Mouse (Mus musculus): ENCODE measurements at regions not wholly inside any gene's neighbourhood (a gene's known extent, or its start where the extent isn't known, plus 50 kb on each side); places are given as distances from the start of the nearest gene placed in this dataset.

- Histone ChIP-seq H3K4me1 (replicated peaks; ENCODE audit: control insufficient read depth, insufficient read depth) (no peaks in the 10 kb centered on the region), H3K27ac (replicated peaks) (no peak overlapping the region), H3K4me2 (replicated peaks; ENCODE audit: low read depth) (no peak overlapping the region), H3K9me3 (ENCODE audit: control insufficient read depth, low read length) (no peaks in the 10 kb centered on the region), H3K4me3 (ENCODE audit: low read depth, low read length) (no peak overlapping the region), H3K27me3 (ENCODE audit: control insufficient read depth, insufficient read depth, low read length) (no peaks in the 10 kb centered on the region), H3K36me3 (ENCODE audit: control insufficient read depth, insufficient read depth, low read length) (no peaks in the 10 kb centered on the region), H3K9ac (ENCODE audit: low read length) (no peak overlapping the region)
- TF ChIP-seq CTCF (IDR thresholded peaks at IDR 0.05; ENCODE audit: low read depth), result no peak
- no peak for TF ChIP-seq EP300 (optimal IDR thresholded peaks at IDR 0.05)
- DNase-seq (ENCODE audit: low spot score) (no peak), ATAC-seq (ENCODE audit: low FRiP score, low TSS enrichment) (no peak)
- WGBS, result 36% methylated on average over 3 of the region's 3 CpGs
Observed at GRCm38 (mm10) chr3:18905769-18906168, 722.7 kb downstream of the 1700064H15Rik start.

- Histone ChIP-seq H3K36me3 (ENCODE audit: control insufficient read depth, insufficient read depth, low read length) (no peaks in the 10 kb centered on the region), H3K4me2 (replicated peaks; ENCODE audit: low read depth) (no peak overlapping the region), H3K4me3 (ENCODE audit: low read depth, low read length) (no peak overlapping the region), H3K27me3 (ENCODE audit: control insufficient read depth, insufficient read depth, low read length) (no peaks in the 10 kb centered on the region), H3K9me3 (ENCODE audit: control insufficient read depth, low read length) (no peaks in the 10 kb centered on the region), H3K4me1 (replicated peaks; ENCODE audit: control insufficient read depth, insufficient read depth) (no peaks in the 10 kb centered on the region), H3K27ac (replicated peaks) (no peak overlapping the region), H3K9ac (ENCODE audit: low read length) (no peak overlapping the region)
- ATAC-seq (ENCODE audit: low FRiP score, low TSS enrichment) (no peak), DNase-seq (ENCODE audit: low spot score) (no peak)
- TF ChIP-seq CTCF (IDR thresholded peaks at IDR 0.05; ENCODE audit: low read depth) (no peak), EP300 (optimal IDR thresholded peaks at IDR 0.05) (no peak)
- 30% methylated on average over 5 of the region's 5 CpGs for WGBS
Observed at GRCm38 (mm10) chr3:18906210-18906609, 722.3 kb downstream of the 1700064H15Rik start.

GRCm38 (mm10) chr3:18908737-18909136, 719.7 kb downstream of the 1700064H15Rik start:
- Histone ChIP-seq H3K9me3 (ENCODE audit: control insufficient read depth, low read length) (no peaks in the 10 kb centered on the region), H3K4me3 (ENCODE audit: low read depth, low read length) (no peak overlapping the region), H3K4me1 (replicated peaks; ENCODE audit: control insufficient read depth, insufficient read depth) (no peaks in the 10 kb centered on the region), H3K9ac (ENCODE audit: low read length) (no peak overlapping the region), H3K27ac (replicated peaks) (no peak overlapping the region), H3K4me2 (replicated peaks; ENCODE audit: low read depth) (no peak overlapping the region), H3K27me3 (ENCODE audit: control insufficient read depth, insufficient read depth, low read length) (no peaks in the 10 kb centered on the region), H3K36me3 (ENCODE audit: control insufficient read depth, insufficient read depth, low read length) (no peaks in the 10 kb centered on the region)
- TF ChIP-seq CTCF (IDR thresholded peaks at IDR 0.05; ENCODE audit: low read depth) (no peak), EP300 (optimal IDR thresholded peaks at IDR 0.05) (no peak)
- no peak for ATAC-seq (ENCODE audit: low FRiP score, low TSS enrichment)
- DNase-seq (ENCODE audit: low spot score), result no peak
- WGBS, result 84% methylated on average over 1 of the region's 1 CpGs

GRCm38 (mm10) chr3:18928401-18929104, 699.9 kb downstream of the 1700064H15Rik start:
- ATAC-seq (ENCODE audit: low FRiP score, low TSS enrichment), result no peak
- TF ChIP-seq CTCF (IDR thresholded peaks at IDR 0.05; ENCODE audit: low read depth) (no peak), EP300 (optimal IDR thresholded peaks at IDR 0.05) (no peak)
- H3K4me3 ChIP-seq (ENCODE audit: low read depth, low read length), result no peak overlapping the region
- no peak overlapping the region for H3K9ac ChIP-seq (ENCODE audit: low read length)
- DNase-seq (ENCODE audit: low spot score), result no peak
- no peaks in the 10 kb centered on the region for H3K9me3 ChIP-seq (ENCODE audit: control insufficient read depth, low read length)
- no peak overlapping the region for H3K4me2 ChIP-seq (replicated peaks; ENCODE audit: low read depth)
- H3K36me3 ChIP-seq (ENCODE audit: control insufficient read depth, insufficient read depth, low read length), result no peaks in the 10 kb centered on the region
- WGBS, result 86% methylated on average over 3 of the region's 3 CpGs
- H3K27me3 ChIP-seq (ENCODE audit: control insufficient read depth, insufficient read depth, low read length), result no peaks in the 10 kb centered on the region
- no peaks in the 10 kb centered on the region for H3K4me1 ChIP-seq (replicated peaks; ENCODE audit: control insufficient read depth, insufficient read depth)
- H3K27ac ChIP-seq (replicated peaks), result no peak overlapping the region

- 85% methylated on average over 3 of the region's 3 CpGs for WGBS
- ATAC-seq (ENCODE audit: low FRiP score, low TSS enrichment), result no peak
- H3K9ac ChIP-seq (ENCODE audit: low read length), result no peak overlapping the region
- H3K36me3 ChIP-seq (ENCODE audit: control insufficient read depth, insufficient read depth, low read length), result no peaks in the 10 kb centered on the region
- no peaks in the 10 kb centered on the region for H3K27me3 ChIP-seq (ENCODE audit: control insufficient read depth, insufficient read depth, low read length)
- H3K27ac ChIP-seq (replicated peaks), result no peak overlapping the region
- no peak overlapping the region for H3K4me2 ChIP-seq (replicated peaks; ENCODE audit: low read depth)
- TF ChIP-seq EP300 (optimal IDR thresholded peaks at IDR 0.05) (no peak), CTCF (IDR thresholded peaks at IDR 0.05; ENCODE audit: low read depth) (no peak)
- DNase-seq (ENCODE audit: low spot score), result no peak
- H3K4me3 ChIP-seq (ENCODE audit: low read depth, low read length), result no peak overlapping the region
- no peaks in the 10 kb centered on the region for H3K9me3 ChIP-seq (ENCODE audit: control insufficient read depth, low read length)
- no peaks in the 10 kb centered on the region for H3K4me1 ChIP-seq (replicated peaks; ENCODE audit: control insufficient read depth, insufficient read depth)
Observed at GRCm38 (mm10) chr3:18929105-18929492, 699.4 kb downstream of the 1700064H15Rik start.

GRCm38 (mm10) chr3:18932983-18933726, 695.3 kb downstream of the 1700064H15Rik start:
- no peak overlapping the region for H3K4me3 ChIP-seq (ENCODE audit: low read depth, low read length)
- 55% methylated on average over 13 of the region's 13 CpGs for WGBS
- DNase-seq (ENCODE audit: low spot score), result no peak
- H3K9me3 ChIP-seq (ENCODE audit: control insufficient read depth, low read length), result no peaks in the 10 kb centered on the region
- H3K27ac ChIP-seq (replicated peaks), result no peak overlapping the region
- H3K4me1 ChIP-seq (replicated peaks; ENCODE audit: control insufficient read depth, insufficient read depth), result no peaks in the 10 kb centered on the region
- H3K9ac ChIP-seq (ENCODE audit: low read length), result no peak overlapping the region
- ATAC-seq (ENCODE audit: low FRiP score, low TSS enrichment), result no peak
- H3K4me2 ChIP-seq (replicated peaks; ENCODE audit: low read depth), result no peak overlapping the region
- H3K27me3 ChIP-seq (ENCODE audit: control insufficient read depth, insufficient read depth, low read length), result no peaks in the 10 kb centered on the region
- no peaks in the 10 kb centered on the region for H3K36me3 ChIP-seq (ENCODE audit: control insufficient read depth, insufficient read depth, low read length)
- no peak for TF ChIP-seq CTCF (IDR thresholded peaks at IDR 0.05; ENCODE audit: low read depth)
- TF ChIP-seq EP300 (optimal IDR thresholded peaks at IDR 0.05), result no peak

Measured in stomach, postnatal 0 days (tissue).